Mouse (Mus musculus) gastrocnemius, adult 8-10 months (tissue): ENCODE data around the gene Cry1. TPM values are rescaled to one million over a fixed set of nuclear protein-coding genes. Genes with fewer than 3 reads are reported as not detected.

Source experiments
- DNase-seq, 2 experiments: peaks; one replicate each; pipeline ENCODE4 v3.0.0; 2022; ENCODE audit warnings: low spot score in 2 of 2
- total RNA-seq, 4 experiments: library from RNA; stranded (reverse); gene quantifications; 2 replicates each; pipeline ENCODE4 v1.2.4; 2022

Cry1 gene
- total RNA-seq, 4 experiments from 2014 or later: 11.5 to 13.2 (median 11.8) TPM

- no peak for DNase-seq
Measured at GRCm38 (mm10) chr10:85161745-85162351, 23.0 kb downstream of the Cry1 start.

GRCm38 (mm10) chr10:85159989-85160619, 24.8 kb downstream of the Cry1 start:
- DNase-seq: no peak

- DNase-seq: no peak
Measured at GRCm38 (mm10) chr10:85157451-85157850, 27.4 kb downstream of the Cry1 start.

- peak; percentile 10 to 17 for DNase-seq
Measured at GRCm38 (mm10) chr10:85154195-85154594, 30.7 kb downstream of the Cry1 start.

GRCm38 (mm10) chr10:85149226-85149625, 35.6 kb downstream of the Cry1 start:
- DNase-seq: no peak

GRCm38 (mm10) chr10:85146282-85146681, 38.6 kb downstream of the Cry1 start:
- DNase-seq: no peak

GRCm38 (mm10) chr10:85141465-85141864, 43.4 kb downstream of the Cry1 start:
- no peak for DNase-seq

GRCm38 (mm10) chr10:85136573-85136972, 48.3 kb downstream of the Cry1 start:
- no peak for DNase-seq

GRCm38 (mm10) chr10:85128453-85128852, 56.4 kb downstream of the Cry1 start:
- no peak for DNase-seq

- peak; percentile 92 to 97 for DNase-seq
Measured at GRCm38 (mm10) chr10:85127395-85128287, 57.2 kb downstream of the Cry1 start, which contains the start of gene Mterf2. Gene Mterf2, minus strand, starts transcription at chr10:85128027.

GRCm38 (mm10) chr10:85125184-85125583, 59.7 kb downstream of the Cry1 start:
- DNase-seq: no peak

- no peak for DNase-seq
Measured at GRCm38 (mm10) chr10:85114409-85114808, 70.5 kb downstream of the Cry1 start.

- no peak for DNase-seq
Measured at GRCm38 (mm10) chr10:85103085-85103885, 81.6 kb downstream of the Cry1 start.

GRCm38 (mm10) chr10:85102247-85103084, 82.4 kb downstream of the Cry1 start, which contains the start of the genes Fhl4 and Tmem263:
Gene Fhl4, minus strand, starts transcription at chr10:85102495.
Gene Tmem263, plus strand, starts transcription at chr10:85102627.
- DNase-seq: peak; percentile 50 to 70

- no peak for DNase-seq
Measured at GRCm38 (mm10) chr10:85101841-85102240, 83.0 kb downstream of the Cry1 start.

Other genes with a start within 250 kb of the Cry1 start
- under 1 TPM in 2 of 4 experiments, not detected in 2; 0.12 to 0.20 TPM for gene Fhl4, start 82.6 kb downstream of the Cry1 start, total RNA-seq
- gene Tmem263, start 82.4 kb downstream of the Cry1 start, total RNA-seq: 10 to 100 TPM in 2 of 4 experiments, 1 to 10 TPM in 2; 8.4 to 11.2 (median 9.9) TPM
- gene Mterf2, start 57.0 kb downstream of the Cry1 start, total RNA-seq: 1 to 10 TPM; 8.0 to 9.5 (median 8.9) TPM
- gene Btbd11, start 201.8 kb upstream of the Cry1 start, total RNA-seq: under 1 TPM; 0.29 to 0.75 (median 0.57) TPM